Mouse (Mus musculus) cerebellum, postnatal 25 days (tissue): ENCODE results near the gene Bpgm.

Experiments used
- DNase-seq, 2 experiments: peaks; one replicate each; pipeline ENCODE4 v3.0.0; 2021; ENCODE audit warnings: mixed read lengths in 2 of 2

The Bpgm gene

GRCm38 (mm10) chr6:34475974-34476794, at the start of gene Bpgm:
Gene Bpgm (plus strand): TSS chr6:34476207.
- peak; percentile 100 for DNase-seq

- DNase-seq = no peak
Measured at GRCm38 (mm10) chr6:34439006-34439405, 37.0 kb upstream of the Bpgm start.

GRCm38 (mm10) chr6:34441556-34442257, 34.3 kb upstream of the Bpgm start:
- DNase-seq = peak in 1 of 2 experiments; percentile 14

GRCm38 (mm10) chr6:34443791-34444190, 32.2 kb upstream of the Bpgm start:
- no peak for DNase-seq

GRCm38 (mm10) chr6:34447961-34448360, 28.0 kb upstream of the Bpgm start:
- DNase-seq = peak; percentile 64 to 83

GRCm38 (mm10) chr6:34448696-34449095, 27.3 kb upstream of the Bpgm start:
- DNase-seq = no peak

- DNase-seq = no peak
Measured at GRCm38 (mm10) chr6:34452963-34453770, 22.8 kb upstream of the Bpgm start.

GRCm38 (mm10) chr6:34459456-34459855, 16.6 kb upstream of the Bpgm start:
- DNase-seq = no peak

- DNase-seq = no peak
Measured at GRCm38 (mm10) chr6:34460651-34461050, 15.4 kb upstream of the Bpgm start.

GRCm38 (mm10) chr6:34463582-34463981, 12.4 kb upstream of the Bpgm start:
- no peak for DNase-seq

GRCm38 (mm10) chr6:34471434-34472110, 4.4 kb upstream of the Bpgm start:
- DNase-seq = no peak

- DNase-seq = no peak
Measured at GRCm38 (mm10) chr6:34473346-34473745, 2.7 kb upstream of the Bpgm start.

GRCm38 (mm10) chr6:34474031-34474430, 2.0 kb upstream of the Bpgm start:
- no peak for DNase-seq

GRCm38 (mm10) chr6:34475391-34475790, 616 bp upstream of the Bpgm start:
- DNase-seq = no peak

GRCm38 (mm10) chr6:34478036-34478435, 2.0 kb downstream of the Bpgm start:
- no peak for DNase-seq

- no peak for DNase-seq
Measured at GRCm38 (mm10) chr6:34478677-34479360, 2.8 kb downstream of the Bpgm start.

GRCm38 (mm10) chr6:34479531-34479930, 3.5 kb downstream of the Bpgm start:
- DNase-seq = no peak

GRCm38 (mm10) chr6:34480749-34481148, 4.7 kb downstream of the Bpgm start:
- DNase-seq = no peak

- no peak for DNase-seq
Measured at GRCm38 (mm10) chr6:34481349-34481748, 5.3 kb downstream of the Bpgm start.

GRCm38 (mm10) chr6:34482842-34483241, 6.8 kb downstream of the Bpgm start:
- no peak for DNase-seq

- no peak for DNase-seq
Measured at GRCm38 (mm10) chr6:34483390-34483789, 7.4 kb downstream of the Bpgm start.

- DNase-seq = no peak
Measured at GRCm38 (mm10) chr6:34483811-34484210, 7.8 kb downstream of the Bpgm start.
